Mouse (Mus musculus) thymus, adult 2 months (tissue): ENCODE measurements around the gene Fbxl7. TPM values are rescaled to one million over a fixed set of nuclear protein-coding genes. Genes with fewer than 3 reads are reported as not detected.

Source experiments
- DNase-seq: peaks from one replicate; pipeline ENCODE4 v3.0.0; 2021
- H3K27ac ChIP-seq: fragments of 200-500 bp; 2 replicates; pipeline ENCODE4 v1.5.1; 2012; ENCODE audit warnings: low read length, control low read depth; ENCODE audit not compliant: control insufficient read depth, insufficient read depth
- H3K27me3 ChIP-seq: fragments of 200-500 bp; 2 replicates; pipeline ENCODE4 v1.6.1; 2012; ENCODE audit warnings: mild to moderate bottlenecking, low read length, moderate library complexity, mixed read lengths; ENCODE audit not compliant: control insufficient read depth, insufficient read depth
- H3K36me3 ChIP-seq: fragments of 200-500 bp; 2 replicates; pipeline ENCODE4 v1.6.1; 2012; ENCODE audit warnings: mild to moderate bottlenecking, low read length, moderate library complexity; ENCODE audit not compliant: control insufficient read depth, insufficient read depth
- H3K4me1 ChIP-seq: fragments of 200-500 bp; replicated peaks from 2 replicates; pipeline ENCODE4 v1.6.1; 2012; ENCODE audit warnings: low read length; ENCODE audit not compliant: control insufficient read depth, insufficient read depth
- H3K4me3 ChIP-seq: fragments of 200-500 bp; 2 replicates; pipeline ENCODE4 v1.5.1; 2012; ENCODE audit warnings: mild to moderate bottlenecking, low read length, control low read depth, moderate library complexity; ENCODE audit not compliant: control insufficient read depth, insufficient read depth
- CTCF ChIP-seq: fragments of 200-500 bp; IDR thresholded peaks from 2 replicates; pipeline ENCODE4 v1.5.1; 2012; ENCODE audit warnings: mild to moderate bottlenecking, control low read depth, low read length, moderate library complexity, borderline replicate concordance; ENCODE audit not compliant: control insufficient read depth, poor library complexity, insufficient read depth; ENCODE audit errors: extremely low read depth
- POLR2A ChIP-seq: fragments of 200-500 bp; IDR thresholded peaks from 2 replicates; pipeline ENCODE4 v1.6.1; 2012; ENCODE audit warnings: mild to moderate bottlenecking, low read length, control low read depth, moderate library complexity; ENCODE audit not compliant: control insufficient read depth, poor library complexity, insufficient read depth; ENCODE audit errors: extremely low read depth
- WGBS: fragments of 180-500 bp; shearing (Covaris S2); methylation state at CpG from one replicate; pipeline ENCODE4 v1.1.7; 2018; 5-methylcytosine and 5-hydroxymethylcytosine counted together
- polyA plus RNA-seq: library from polyadenylated mRNA; depleted of rRNA; stranded (reverse); fragments of >200 nt; gene quantifications from 2 replicates; pipeline ENCODE4 v1.2.3, GENCODE M21; 2012

Fbxl7 gene
- polyA plus RNA-seq, 1 experiment = 1.0 TPM

DNA sequence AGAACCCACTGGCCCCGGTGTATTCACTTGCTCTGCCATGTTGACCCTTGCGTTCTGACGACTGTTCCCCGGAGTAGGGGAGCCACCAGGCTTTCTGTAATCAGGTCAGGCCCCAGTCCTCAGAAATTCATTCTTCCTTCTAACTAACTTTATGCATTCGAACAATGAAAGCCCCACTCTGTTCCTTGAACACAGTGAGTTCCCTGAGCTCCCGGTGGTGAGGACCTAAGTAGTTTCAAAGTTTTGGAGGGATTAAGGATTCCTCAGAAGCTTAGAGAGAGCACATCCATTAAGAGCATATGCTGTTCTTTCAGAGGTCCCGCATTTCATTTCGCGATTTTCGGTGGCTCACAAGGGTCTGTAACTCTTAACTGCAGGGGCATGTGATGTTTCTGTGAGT is 341.8 kb downstream of the Fbxl7 start:
- H3K36me3 ChIP-seq = no peaks in the 10 kb centered on the region
- TF ChIP-seq CTCF (no peak), POLR2A (no peak)
- H3K27ac ChIP-seq = no peak overlapping the region
- H3K4me3 ChIP-seq = no peak overlapping the region
- WGBS = 84% methylated on average over 10 of the region's 10 CpGs
- DNase-seq = no peak
- no peaks in the 10 kb centered on the region for H3K27me3 ChIP-seq
- no peaks in the 10 kb centered on the region for H3K4me1 ChIP-seq

DNA sequence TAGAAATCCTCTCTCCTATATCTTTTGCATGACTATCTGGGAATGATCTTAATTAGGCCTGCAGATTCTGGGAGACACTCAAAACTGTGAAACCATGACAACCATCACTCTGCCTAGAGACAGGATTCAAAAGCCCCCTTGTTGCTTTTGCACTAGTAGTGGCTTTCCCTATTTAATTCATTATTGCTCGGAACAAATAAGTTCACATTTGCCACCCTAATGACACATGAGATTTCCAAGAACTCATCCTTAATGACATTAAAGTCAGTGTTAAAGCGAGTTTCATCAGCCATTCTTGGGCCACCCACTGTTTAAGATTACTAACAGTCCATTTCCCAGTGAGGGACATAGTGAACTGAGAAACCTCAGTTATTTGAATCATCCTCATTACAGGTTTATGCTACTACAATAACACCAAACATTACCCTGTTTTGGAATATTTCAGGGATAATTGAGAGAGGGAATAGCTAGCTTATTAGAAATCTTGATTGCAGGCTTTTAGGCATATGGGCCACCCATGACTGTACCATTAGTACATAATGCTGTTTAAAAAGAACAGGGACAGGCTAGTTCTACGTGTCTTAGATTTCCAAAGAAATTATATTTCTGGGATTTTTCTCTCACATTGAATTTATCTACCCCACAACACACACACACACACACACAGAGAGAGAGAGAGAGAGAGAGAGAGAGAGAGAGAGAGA is 361.2 kb downstream of the Fbxl7 start:
- Histone ChIP-seq H3K4me1 (no peaks in the 10 kb centered on the region), H3K27ac (no peak overlapping the region), H3K27me3 (no peaks in the 10 kb centered on the region), H3K36me3 (no peaks in the 10 kb centered on the region), H3K4me3 (no peak overlapping the region)
- no peak for DNase-seq
- 84% methylated on average over 3 of the region's 3 CpGs for WGBS
- TF ChIP-seq CTCF = no peak
- no peak for TF ChIP-seq POLR2A

DNA sequence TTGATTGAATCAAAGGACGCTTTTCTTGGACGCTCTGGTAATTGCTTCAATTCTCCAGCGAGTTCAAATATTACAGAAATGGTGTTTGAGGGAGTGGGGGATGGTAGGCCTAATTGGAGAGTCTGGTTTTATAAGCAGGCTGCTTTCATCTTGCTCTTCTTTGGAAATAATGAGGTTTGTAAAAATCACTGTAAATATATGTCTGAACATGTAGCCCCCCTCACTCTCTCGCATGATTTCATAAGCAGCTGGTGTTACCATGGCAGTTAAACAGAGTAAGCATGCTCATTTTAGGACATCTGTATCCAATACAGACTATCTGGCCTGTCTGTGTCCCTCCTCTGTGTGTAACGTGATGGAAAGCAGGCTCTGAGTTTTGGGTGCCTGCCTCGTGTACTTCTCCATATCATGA is 376.2 kb downstream of the Fbxl7 start:
- Histone ChIP-seq H3K27me3 (no peaks in the 10 kb centered on the region), H3K36me3 (no peaks in the 10 kb centered on the region), H3K27ac (no peak overlapping the region), H3K4me3 (no peak overlapping the region), H3K4me1 (no peaks in the 10 kb centered on the region)
- TF ChIP-seq CTCF (no peak), POLR2A (no peak)
- 84% methylated on average over 6 of the region's 6 CpGs for WGBS
- no peak for DNase-seq

DNA sequence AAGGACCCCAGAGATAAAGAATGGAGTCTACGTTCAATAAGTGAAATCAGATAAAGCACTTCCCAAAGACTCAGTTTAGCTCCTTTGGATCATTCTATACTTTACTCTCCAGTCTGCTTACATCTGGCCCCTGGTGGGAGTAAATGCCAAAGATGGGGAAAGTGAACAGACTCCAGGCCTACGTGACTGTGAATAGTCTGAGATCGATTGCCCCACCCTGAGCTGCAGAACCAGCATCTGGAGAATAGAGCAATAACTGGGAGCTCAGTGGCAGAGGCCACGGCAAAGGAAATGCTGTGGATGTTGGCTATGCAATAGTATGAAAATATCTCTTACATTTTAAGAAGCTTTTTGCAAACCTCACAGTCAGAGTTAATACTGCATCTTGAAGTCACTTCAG is 394.4 kb downstream of the Fbxl7 start:
- TF ChIP-seq CTCF (no peak), POLR2A (no peak)
- 74% methylated on average over 4 of the region's 4 CpGs for WGBS
- H3K4me1 ChIP-seq = no peaks in the 10 kb centered on the region
- DNase-seq = no peak
- no peak overlapping the region for H3K4me3 ChIP-seq
- no peaks in the 10 kb centered on the region for H3K27me3 ChIP-seq
- no peaks in the 10 kb centered on the region for H3K36me3 ChIP-seq
- no peak overlapping the region for H3K27ac ChIP-seq
